Mouse (Mus musculus): ENCODE measurements at regions not wholly inside any gene's neighbourhood (a gene's known extent, or its start where the extent isn't known, plus 50 kb on each side); places are given as distances from the start of the nearest gene placed in this dataset.

DNA sequence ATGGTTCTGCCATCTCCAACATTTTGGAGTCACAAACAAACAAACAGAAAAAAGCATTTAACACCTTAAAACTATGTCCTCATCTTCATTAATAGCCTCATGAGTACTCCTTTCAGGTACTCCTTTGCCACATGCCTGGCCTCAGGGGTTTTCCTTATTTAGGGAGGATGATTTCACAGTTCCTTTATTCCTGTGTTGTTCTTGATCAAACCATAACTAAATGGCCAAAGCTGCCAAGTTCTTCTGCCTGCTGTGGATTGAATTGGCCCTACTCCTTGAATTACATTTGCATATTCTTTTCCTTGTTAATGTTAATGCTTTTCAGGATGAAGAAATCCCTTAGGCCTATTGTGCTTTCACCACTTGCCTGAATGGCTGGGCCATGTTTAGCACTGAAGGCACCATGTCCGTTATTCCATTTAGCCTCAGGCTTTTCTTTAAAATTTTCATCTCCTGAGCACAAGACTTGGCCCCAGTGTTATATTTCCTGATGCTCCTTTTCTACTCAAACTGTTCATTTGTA is 1787.4 kb downstream of the Hace1 start:
- peak; percentile 8 for DNase-seq (ENCODE audit: low read depth, low spot score)

DNA sequence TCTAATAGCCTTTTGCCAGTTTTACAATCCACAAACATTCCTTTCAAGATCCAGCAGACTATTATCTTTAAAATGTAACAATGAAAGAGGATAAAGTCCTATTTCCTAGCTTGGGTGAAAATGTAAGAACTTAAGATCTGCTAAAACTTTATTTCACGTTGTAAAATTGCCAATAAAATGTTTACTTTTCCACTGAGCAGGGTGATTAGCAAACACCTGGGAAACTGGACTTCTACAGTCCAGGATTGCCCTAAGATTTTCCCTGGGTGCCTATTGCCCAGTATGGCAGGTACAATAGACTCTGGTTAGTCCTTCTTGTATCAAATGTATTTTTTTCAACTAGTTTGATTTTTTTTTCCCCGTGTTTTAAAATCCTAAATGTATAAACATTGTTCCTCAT is 1789.2 kb downstream of the Hace1 start:
- no peak for DNase-seq (ENCODE audit: low read depth, low spot score)

DNA sequence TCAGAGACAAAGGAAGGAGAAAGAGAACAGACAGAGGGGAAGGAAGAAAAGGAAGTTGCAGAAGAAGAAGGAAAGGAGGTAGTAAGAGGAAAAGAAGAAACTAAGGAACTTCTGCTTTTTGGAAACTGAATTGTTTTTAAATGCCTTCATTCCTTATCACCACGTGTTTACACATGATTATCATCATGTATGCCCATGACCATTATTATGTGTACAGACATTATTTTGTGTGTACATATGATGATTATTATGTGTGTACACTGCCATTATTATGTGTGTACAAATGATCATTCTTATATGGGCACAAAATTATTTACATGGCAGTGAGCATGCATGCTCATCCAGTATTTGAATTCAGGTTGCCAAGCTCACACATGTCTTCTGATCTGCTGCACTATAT is 1825.9 kb downstream of the Hace1 start:
- no peak for DNase-seq (ENCODE audit: low read depth, low spot score)

DNA sequence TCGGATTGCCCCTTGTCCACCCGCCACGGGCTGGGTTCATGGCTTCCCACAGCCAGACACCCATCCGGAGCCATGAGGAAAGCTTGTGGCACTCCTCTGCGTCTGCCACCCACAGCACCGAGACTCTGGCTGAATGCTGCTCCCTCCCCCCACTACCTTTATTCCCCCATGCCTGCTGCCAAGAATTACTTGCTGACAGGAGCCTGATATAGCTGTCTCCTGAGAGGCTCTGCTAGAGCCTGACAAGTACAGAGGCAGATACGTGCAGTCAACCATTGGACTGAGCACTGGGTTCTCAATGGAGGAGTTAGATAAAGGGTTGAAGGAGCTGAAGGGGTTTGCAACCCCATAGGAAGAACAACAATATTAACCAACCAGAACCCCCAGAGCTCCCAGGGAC is 1848.9 kb downstream of the Hace1 start:
- no peak for DNase-seq (ENCODE audit: low read depth, low spot score)

Measured in ES-CJ7 (cell line).